8 mouse cellular contexts compared by ENCODE assay signal in genomic region chr4:108579743-108580411, GRCm38 (mm10). TPM values are rescaled to one million over a fixed set of nuclear protein-coding genes. Genes with fewer than 3 reads are reported as not detected.
DNase-seq lines count a peak whose midpoint lies in the region; ATAC-seq and TF ChIP-seq lines count a peak whose summit lies in the region.

No protein-coding gene starts in this region.

- H3K9ac ChIP-seq in lung, embryonic 15.5 days = peak overlapping the region; percentile 67
- H3K9ac ChIP-seq in intestine, embryonic 14.5 days (ENCODE audit: low read length) = peak overlapping the region; percentile 56
- H3K9ac ChIP-seq in neural tube, embryonic 13.5 days = peak overlapping the region; percentile 64

- H3K27ac ChIP-seq in lung, embryonic 15.5 days = peak overlapping the region; percentile 82
- H3K27ac ChIP-seq in cortical plate, adult 2 months (ENCODE audit: insufficient read depth, low read length) = no peak overlapping the region
- peak overlapping the region; percentile 77 for H3K27ac ChIP-seq in intestine, embryonic 14.5 days (ENCODE audit: low read depth)
- no peak overlapping the region for H3K27ac ChIP-seq in neural tube, embryonic 13.5 days (replicated peaks)

- ATAC-seq in lung, embryonic 15.5 days (ENCODE audit: borderline replicate concordance, extremely low read depth, low FRiP score, low TSS enrichment) = no peak
- no peak for ATAC-seq in intestine, embryonic 14.5 days (replicated peaks; ENCODE audit: low FRiP score, low TSS enrichment, low read depth)
- no peak; the same call in 1 of the 2 replicates for ATAC-seq in neural tube, embryonic 13.5 days (ENCODE audit: low read depth)

- no peak for TF ChIP-seq CTCF in cortical plate, adult 2 months (IDR thresholded peaks at IDR 0.05; ENCODE audit: extremely low read depth, insufficient read depth, low read length)

- H3K4me2 ChIP-seq in lung, embryonic 15.5 days = peak overlapping the region; percentile 90
- H3K4me2 ChIP-seq in intestine, embryonic 14.5 days (ENCODE audit: low read length) = peak overlapping the region; percentile 65
- H3K4me2 ChIP-seq in neural tube, embryonic 13.5 days = peak overlapping the region; percentile 95

- no peaks in the 10 kb centered on the region for H3K27me3 ChIP-seq in lung, embryonic 15.5 days
- H3K27me3 ChIP-seq in intestine, embryonic 14.5 days (replicated peaks; ENCODE audit: control insufficient read depth, insufficient read depth, low read length) = no peaks in the 10 kb centered on the region
- H3K27me3 ChIP-seq in neural tube, embryonic 13.5 days = no peaks in the 10 kb centered on the region

- DNase-seq in lung, postnatal 36 days = no peak
- DNase-seq in intestine, embryonic 14.5 days (ENCODE audit: low spot score) = peak; percentile 41
- DNase-seq in right cerebral cortex, postnatal 14 days = no peak
- no peak for DNase-seq in adrenal gland, adult 18-20 months (ENCODE audit: low spot score in 2 of 2)
- DNase-seq in urinary bladder, postnatal 36 days (ENCODE audit: low spot score in 2 of 2) = no peak

- TF ChIP-seq POLR2A in cortical plate, adult 2 months (IDR thresholded peaks at IDR 0.05; ENCODE audit: extremely low read depth, insufficient read depth, low read length) = no peak

- peaks cover 15% of the 10 kb centered on the region for H3K36me3 ChIP-seq in lung, embryonic 15.5 days
- H3K36me3 ChIP-seq in intestine, embryonic 14.5 days (ENCODE audit: control insufficient read depth, insufficient read depth, low read length) = peaks cover 22% of the 10 kb centered on the region
- peaks cover 15% of the 10 kb centered on the region for H3K36me3 ChIP-seq in neural tube, embryonic 13.5 days

- peak overlapping the region; percentile 85 for H3K4me3 ChIP-seq in lung, embryonic 15.5 days
- peak overlapping the region; percentile 89 for H3K4me3 ChIP-seq in cortical plate, adult 2 months (ENCODE audit: insufficient read depth, low read length)
- H3K4me3 ChIP-seq in intestine, embryonic 14.5 days (ENCODE audit: low read depth, low read length) = peak overlapping the region; percentile 89
- peak overlapping the region; percentile 85 for H3K4me3 ChIP-seq in neural tube, embryonic 13.5 days

- under 1% methylated on average over 16 of the region's 16 CpGs for WGBS in lung, embryonic 15.5 days
- WGBS in intestine, embryonic 14.5 days = 1% methylated on average over 16 of the region's 16 CpGs
- under 1% methylated on average over 16 of the region's 16 CpGs for WGBS in neural tube, embryonic 13.5 days

- H3K9me3 ChIP-seq in lung, embryonic 15.5 days = no peaks in the 10 kb centered on the region
- no peaks in the 10 kb centered on the region for H3K9me3 ChIP-seq in intestine, embryonic 14.5 days (ENCODE audit: control insufficient read depth, low read length)
- H3K9me3 ChIP-seq in neural tube, embryonic 13.5 days = no peaks in the 10 kb centered on the region

- peaks cover 21% of the 10 kb centered on the region for H3K4me1 ChIP-seq in lung, embryonic 15.5 days
- H3K4me1 ChIP-seq in cortical plate, adult 2 months (ENCODE audit: control insufficient read depth, insufficient read depth, low read length) = no peaks in the 10 kb centered on the region
- H3K4me1 ChIP-seq in intestine, embryonic 14.5 days (replicated peaks; ENCODE audit: control insufficient read depth, insufficient read depth, low read length) = peaks cover 15% of the 10 kb centered on the region
- peaks cover 30% of the 10 kb centered on the region for H3K4me1 ChIP-seq in neural tube, embryonic 13.5 days (replicated peaks)

RNA-seq across cellular contexts. Expression of gene Orc1, which starts 0.7 kb away (rescaled TPM):
- 10.5 and 10.8 TPM in 2 replicates for polyA plus RNA-seq in lung, embryonic 15.5 days (2015; fragmentation: Nextera tagmentation; extraction: Ambion mirVana)
- 0.15 and 0.21 TPM in 2 replicates for polyA plus RNA-seq in cortical plate, adult 2 months (2012; rRNA removed)
- 12.6 and 14.1 TPM in 2 replicates for polyA plus RNA-seq in intestine, embryonic 14.5 days (2014; fragmentation: Nextera tagmentation; extraction: Ambion mirVana)
- 1.4 and 1.9 TPM in 2 replicates for polyA plus RNA-seq in neural tube, embryonic 13.5 days (2015; fragmentation: Nextera tagmentation; extraction: Ambion mirVana)
- under 1 TPM; 0.10 to 0.29 TPM for total RNA-seq in adrenal gland, adult 18-20 months (2021)

RNA-seq across cellular contexts. Expression of gene Prpf38a, which starts 0.7 kb away (rescaled TPM):
- polyA plus RNA-seq in lung, embryonic 15.5 days (2015; fragmentation: Nextera tagmentation; extraction: Ambion mirVana) = 90.2 and 90.9 TPM in 2 replicates
- 27.8 and 28.8 TPM in 2 replicates for polyA plus RNA-seq in cortical plate, adult 2 months (2012; rRNA removed)
- polyA plus RNA-seq in intestine, embryonic 14.5 days (2014; fragmentation: Nextera tagmentation; extraction: Ambion mirVana) = 83.5 and 85.0 TPM in 2 replicates
- 87.6 and 94.6 TPM in 2 replicates for polyA plus RNA-seq in neural tube, embryonic 13.5 days (2015; fragmentation: Nextera tagmentation; extraction: Ambion mirVana)
- total RNA-seq in adrenal gland, adult 18-20 months (2021) = 10 to 100 TPM; 23.4 to 25.9 TPM

RNA-seq across cellular contexts. Expression of gene Cc2d1b, which starts 39.9 kb away (rescaled TPM):
- 31.1 and 32.2 TPM in 2 replicates for polyA plus RNA-seq in lung, embryonic 15.5 days (2015; fragmentation: Nextera tagmentation; extraction: Ambion mirVana)
- 41.8 and 48.0 TPM in 2 replicates for polyA plus RNA-seq in cortical plate, adult 2 months (2012; rRNA removed)
- 32.5 and 32.8 TPM in 2 replicates for polyA plus RNA-seq in intestine, embryonic 14.5 days (2014; fragmentation: Nextera tagmentation; extraction: Ambion mirVana)
- polyA plus RNA-seq in neural tube, embryonic 13.5 days (2015; fragmentation: Nextera tagmentation; extraction: Ambion mirVana) = 19.0 and 19.3 TPM in 2 replicates
- total RNA-seq in adrenal gland, adult 18-20 months (2021) = 10 to 100 TPM; 33.4 to 44.0 TPM

Comparison
In these comparisons a context has a peak if more than half of its experiments do, and no peak if none do; other contexts are left out.
1. H3K27ac ChIP-seq: peak in lung, embryonic 15.5 days (single experiment) and intestine, embryonic 14.5 days (single experiment); none in cortical plate, adult 2 months (single experiment) and neural tube, embryonic 13.5 days (single experiment).
2. Peak in every context shown above with its lines, with median percentiles within 50 percentile points of each other: H3K4me2 ChIP-seq, H3K4me3 ChIP-seq and H3K9ac ChIP-seq.